Mouse (Mus musculus) regulatory T cell (primary cell): ENCODE results near the gene Hectd3.

Source experiments
- in situ Hi-C: fragments of 300-600 bp; cut with MboI, MseI; formaldehyde crosslinking; loops from one replicate; pipeline ENCODE4 v1.15.1; 2025; ENCODE audit warnings: high pct_unique_total_duplicates

Gene Hectd3

DNA sequence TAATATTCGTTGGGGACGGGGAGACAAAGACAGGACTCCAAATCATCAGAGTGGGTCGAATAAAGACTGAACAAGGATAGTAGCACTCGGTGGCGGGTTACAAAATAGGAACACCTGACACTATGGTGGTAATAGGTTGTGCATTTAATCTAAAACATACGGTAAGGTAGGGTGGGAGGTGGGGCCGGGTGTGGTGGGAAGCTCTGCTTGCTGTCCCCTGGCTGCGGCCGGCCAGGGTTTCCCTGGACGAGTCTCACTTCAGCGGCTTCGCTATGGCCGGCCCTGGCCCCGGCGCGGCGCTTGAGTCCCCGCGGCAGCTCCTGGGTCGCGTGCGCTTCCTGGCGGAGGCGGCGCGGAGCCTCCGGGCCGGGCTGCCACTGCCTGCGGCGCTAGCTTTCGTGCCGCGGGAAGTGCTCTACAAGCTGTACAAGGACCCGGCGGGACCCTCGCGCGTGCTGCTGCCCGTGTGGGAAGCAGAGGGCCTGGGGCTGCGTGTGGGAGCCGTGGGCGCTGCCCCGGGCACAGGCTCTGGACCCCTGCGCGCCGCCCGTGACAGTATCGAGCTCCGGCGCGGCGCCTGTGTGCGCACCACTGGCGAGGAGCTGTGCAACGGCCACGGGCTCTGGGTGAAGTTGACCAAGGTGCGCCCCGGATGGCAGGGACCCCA lies at the start of gene Hectd3:
TSS of gene Hectd3 (plus strand) at position 187 of the 667 bp plus-strand sequence.
- in situ Hi-C loops: loop anchor here (5.0 kb wide), 1 partner anchor 147 kb away; no protein-coding TSS in a partner anchor

DNA sequence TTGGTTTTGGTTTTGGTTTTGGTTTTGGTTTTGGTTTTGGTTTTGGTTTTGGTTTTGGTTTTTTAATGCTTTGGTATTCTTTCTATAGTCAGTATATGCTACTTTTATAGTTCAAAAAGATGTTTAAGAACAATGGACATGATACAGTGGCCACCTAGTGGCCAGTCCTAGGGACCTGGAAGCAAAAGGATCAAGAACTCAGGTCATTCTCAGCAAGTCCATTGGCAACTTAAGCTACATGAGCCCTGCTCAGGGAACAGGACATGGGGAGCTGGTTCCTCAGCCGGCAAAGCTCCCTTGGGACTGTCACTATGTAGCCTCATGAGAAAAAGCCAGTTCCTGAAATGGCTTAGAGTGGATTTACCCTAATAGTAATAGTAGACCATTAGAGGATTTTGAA lies 43.5 kb upstream of the Hectd3 start:
- in situ Hi-C loops: no loop called here

DNA sequence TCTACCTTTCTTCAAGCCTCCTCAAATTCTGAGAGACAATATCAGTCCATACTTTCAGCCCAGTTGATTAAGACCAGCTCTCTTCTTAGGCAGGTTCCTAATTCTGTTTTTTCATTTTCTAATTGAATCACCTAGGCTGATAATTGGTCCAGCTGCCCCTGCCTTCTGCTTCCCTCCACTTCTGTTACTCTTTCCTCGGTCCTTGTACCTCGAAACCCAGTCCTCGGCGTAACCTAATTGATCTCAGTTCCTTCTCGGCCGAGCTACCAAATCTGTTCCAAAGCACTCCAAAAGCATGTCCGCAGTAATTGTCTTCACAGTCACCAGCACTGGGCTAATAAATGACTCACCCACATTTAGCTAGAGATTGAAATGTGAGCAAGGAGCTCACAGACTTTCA lies 40.2 kb upstream of the Hectd3 start:
- in situ Hi-C loops: no loop called here

DNA sequence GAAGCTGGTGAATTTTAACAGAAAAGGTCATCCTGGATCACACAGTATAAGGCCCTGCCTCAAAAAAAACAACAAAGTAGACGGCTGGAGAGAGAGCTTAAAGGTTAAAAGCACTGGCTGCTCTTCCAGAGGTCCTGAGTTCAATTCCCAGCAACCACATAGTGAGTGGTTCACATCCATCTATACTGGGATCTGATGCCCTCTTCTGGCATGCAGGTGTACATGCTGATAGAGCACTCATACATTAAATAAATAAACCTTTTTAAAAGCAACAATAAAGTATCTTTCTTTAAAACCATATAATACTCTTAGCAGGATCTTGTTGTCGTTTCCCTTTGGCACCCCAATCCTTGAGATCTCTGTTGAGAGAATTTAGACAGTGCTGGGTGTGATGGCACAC lies 18.6 kb upstream of the Hectd3 start:
- in situ Hi-C loops: no loop called here

DNA sequence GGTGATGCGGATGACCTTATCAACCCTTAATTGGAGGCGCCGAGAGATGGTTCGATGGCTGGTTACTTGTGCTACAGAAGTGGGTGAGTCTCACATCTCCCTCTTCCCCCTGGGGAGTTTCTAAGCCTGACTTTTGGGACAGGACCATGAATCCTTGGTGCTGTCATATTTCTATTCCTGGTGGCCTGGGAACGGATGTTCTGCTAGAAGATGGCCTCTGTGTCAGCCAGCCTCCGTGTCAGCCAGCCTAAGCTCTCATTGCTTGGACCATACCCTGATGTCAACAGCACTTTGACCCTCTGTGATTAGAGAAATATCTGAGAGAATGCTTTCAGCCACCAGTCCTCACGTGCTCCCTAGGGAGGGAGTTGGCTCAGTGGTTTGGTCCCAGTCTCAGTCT lies 9.4 kb upstream of the Hectd3 start:
- in situ Hi-C loops: loop anchor here (5.0 kb wide), 1 partner anchor 98 kb away; no protein-coding TSS in a partner anchor

DNA sequence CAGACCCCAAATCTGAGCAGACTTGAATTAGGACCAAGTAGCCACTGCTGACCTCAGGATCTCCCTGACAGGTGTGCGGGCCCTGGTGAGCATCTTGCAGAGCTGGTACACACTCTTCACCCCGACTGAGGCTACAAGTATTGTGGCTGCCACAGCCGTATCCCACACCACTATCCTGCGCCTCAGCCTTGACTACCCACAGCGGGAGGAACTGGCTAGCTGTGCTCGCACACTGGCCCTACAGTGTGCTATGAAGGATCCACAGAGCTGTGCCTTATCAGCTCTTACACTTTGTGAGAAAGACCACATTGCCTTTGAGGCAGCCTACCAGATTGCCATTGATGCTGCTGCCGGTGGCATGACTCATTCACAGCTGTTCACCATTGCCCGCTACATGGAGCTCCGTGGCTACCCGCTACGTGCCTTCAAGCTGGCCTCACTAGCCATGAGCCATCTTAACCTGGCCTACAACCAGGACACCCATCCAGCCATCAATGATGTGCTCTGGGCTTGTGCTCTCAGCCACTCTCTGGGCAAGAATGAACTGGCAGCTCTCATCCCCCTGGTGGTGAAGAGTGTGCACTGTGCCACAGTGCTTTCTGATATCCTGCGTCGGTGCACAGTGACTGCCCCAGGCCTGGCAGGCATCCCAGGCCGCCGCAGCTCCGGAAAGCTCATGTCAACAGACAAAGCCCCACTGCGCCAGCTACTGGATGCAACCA lies 8.6 kb upstream of the Hectd3 start:
- in situ Hi-C loops: loop anchor here (5.0 kb wide), 1 partner anchor 99 kb away; no protein-coding TSS in a partner anchor

DNA sequence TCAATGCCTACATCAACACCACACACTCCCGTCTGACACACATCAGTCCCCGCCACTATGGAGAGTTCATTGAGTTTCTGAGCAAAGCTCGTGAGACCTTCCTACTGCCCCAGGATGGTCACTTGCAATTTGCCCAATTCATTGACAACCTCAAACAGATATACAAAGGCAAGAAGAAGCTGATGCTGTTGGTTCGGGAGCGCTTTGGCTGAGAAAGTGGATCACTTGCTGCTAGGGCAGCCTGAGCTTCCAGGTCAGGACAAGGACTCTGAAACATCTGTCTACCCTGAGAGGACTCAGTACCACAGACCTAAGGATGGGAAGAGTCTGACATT lies 8.0 kb upstream of the Hectd3 start:
- in situ Hi-C loops: loop anchor here (5.0 kb wide), 1 partner anchor 100 kb away; no protein-coding TSS in a partner anchor

DNA sequence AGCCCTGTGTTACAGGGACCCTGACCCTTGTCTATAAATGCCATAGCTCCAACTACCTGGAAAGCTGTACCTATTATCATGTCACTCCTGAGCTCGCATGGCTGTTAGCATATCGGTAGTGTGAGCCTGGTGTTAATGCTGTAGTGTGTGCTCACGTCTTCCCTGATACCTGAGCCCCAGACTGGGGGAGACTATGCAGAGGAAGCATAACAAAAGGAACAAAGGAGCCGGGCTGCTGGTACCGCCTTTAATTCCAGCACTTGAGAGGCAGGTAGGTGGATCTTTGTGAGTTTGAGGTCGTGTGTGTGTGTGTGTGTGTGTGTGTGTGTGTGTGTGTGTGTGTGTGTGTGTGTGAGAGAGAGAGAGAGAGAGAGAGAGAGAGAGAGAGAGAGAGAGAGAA lies 5.4 kb upstream of the Hectd3 start:
- in situ Hi-C loops: loop anchor here (5.0 kb wide), 2 partner anchors 102 to 167 kb away; partner anchors contain the start of gene Hpdl

DNA sequence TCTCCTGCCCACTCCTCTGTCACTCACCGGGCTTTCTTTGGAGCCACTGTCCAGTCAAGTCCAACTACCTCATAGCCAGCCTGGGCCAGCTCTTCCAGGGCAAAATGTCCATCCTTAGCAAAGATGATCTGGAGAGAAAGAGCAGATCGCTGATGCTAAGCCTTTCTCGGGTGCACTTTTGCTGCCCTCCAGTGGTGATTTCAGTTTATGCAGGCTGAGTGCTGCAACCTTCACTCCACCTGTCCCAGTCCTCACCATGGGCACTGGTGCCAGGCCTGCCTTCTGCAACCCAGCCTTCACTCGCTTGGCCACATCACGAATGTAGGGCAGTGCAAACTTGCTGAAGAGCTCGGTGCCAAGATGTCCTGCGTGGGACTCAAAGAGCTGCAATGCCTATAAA lies 3.8 kb upstream of the Hectd3 start:
- in situ Hi-C loops: loop anchor here (5.0 kb wide), 1 partner anchor 169 kb away; the partner anchor contains the start of gene Hpdl

DNA sequence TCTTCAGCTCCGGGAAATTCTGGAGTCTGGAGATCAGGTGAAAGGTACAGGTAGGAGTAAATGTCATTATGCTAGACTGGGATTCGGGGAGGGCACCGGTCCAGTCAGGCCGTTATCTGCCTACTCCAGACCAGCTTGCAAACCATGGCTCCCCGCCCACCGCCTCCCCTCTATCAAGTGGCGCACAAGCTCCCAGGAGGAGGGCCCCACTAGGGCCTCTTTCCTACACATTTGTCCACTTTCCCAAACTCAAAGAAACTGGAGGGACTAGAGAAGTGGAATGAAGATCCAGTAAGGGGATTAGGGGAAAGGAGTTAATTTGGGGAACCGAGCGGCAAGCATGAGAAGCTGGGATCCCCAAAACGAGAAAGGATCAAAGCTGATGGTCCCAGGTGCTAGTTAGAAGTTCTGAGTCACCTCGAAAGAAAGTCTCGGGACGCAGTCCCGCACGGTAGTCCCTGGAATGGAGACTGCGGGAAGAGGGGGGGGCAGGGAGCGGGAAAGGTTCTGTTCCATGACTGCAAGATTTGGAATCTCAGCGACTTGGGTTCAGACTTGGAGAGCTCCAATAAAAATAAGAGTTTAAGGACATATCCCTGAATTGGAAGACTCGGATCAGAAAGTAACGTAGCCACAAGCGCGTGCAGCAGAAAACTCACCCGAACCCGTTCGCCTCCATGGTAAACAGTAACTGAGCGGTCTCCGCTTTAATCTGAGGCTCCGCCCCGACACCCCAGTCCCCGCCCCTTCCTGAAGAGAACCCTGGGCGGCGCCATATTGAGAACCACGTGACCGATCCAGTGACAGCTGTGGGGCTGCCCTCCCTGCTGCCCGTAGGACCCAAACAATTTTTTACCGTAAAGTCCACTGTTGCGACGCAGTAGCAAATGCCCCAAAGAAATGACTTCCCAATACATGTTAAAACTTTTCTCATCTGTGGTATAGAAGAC lies 1.2 kb upstream of the Hectd3 start, which contains the start of gene Urod:
TSS of gene Urod (minus strand) at position 742 of the 950 bp plus-strand sequence.
- in situ Hi-C loops: loop anchor here (5.0 kb wide), 1 partner anchor 172 kb away; the partner anchor contains the start of gene Hpdl

DNA sequence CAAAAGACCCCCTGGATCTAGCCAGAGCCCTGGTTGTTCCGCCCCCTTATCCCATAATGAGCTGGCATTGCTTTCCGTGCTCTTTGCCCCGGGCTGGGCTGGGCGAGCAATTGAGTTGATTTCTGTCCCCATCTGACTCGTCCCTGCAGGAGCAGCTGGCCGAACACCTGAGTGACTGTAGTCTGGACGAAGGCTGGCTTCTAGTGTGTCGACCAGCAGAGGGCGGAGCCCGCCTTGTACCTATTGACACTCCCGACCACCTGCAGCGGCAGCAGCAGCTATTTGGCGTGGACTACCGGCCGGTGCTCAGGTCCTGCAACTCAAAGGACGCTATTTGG lies 650 bp downstream of the Hectd3 start:
- in situ Hi-C loops: loop anchor here (5.0 kb wide), 1 partner anchor 147 kb away; no protein-coding TSS in a partner anchor

DNA sequence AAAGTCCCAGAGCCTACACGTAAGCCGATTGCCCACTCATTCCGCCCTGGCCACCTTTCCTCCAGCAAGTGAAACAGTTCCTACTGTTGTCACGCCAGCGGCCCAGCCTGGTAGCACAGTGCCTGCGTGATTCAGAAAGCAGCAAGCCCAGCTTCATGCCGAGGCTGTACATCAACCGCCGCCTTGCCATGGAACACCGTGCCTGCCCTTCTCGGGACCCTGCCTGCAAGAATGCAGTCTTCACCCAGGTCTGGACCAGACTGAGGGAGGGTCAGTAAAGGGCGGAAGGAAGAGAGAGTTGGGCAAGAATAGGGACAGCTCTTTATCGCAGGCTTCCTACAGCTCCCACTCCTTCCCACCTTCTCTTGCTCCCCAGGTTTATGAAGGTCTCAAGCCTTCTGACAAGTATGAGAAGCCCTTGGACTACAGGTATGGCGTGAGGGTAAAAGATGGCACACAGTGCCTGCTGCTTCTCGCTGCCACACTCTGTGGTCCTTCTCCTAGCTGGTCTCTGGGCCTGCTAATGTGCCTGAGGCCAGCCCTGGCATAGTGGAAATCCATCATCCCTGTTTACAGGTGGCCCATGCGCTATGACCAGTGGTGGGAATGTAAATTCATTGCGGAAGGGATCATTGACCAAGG lies 4.5 kb downstream of the Hectd3 start:
- in situ Hi-C loops: loop anchor here (5.0 kb wide), 1 partner anchor 143 kb away; no protein-coding TSS in a partner anchor

DNA sequence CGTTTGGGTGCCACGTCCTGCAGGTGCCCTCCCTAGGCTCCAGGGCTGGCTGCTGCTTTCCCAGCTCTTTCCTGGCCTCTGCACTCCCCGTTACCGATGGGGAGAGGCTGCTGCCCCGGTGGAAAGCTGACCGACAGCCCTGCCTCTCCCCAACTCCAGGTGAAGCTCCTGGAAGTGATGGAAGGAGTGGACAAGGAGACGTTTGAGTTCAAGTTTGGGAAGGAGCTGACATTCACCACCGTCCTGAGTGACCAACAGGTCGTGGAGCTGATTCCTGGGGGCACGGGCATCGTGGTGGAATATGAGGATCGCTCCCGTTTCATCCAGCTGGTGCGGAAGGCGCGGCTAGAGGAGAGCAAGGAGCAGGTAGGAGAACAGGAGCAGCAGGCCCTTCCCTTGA lies 6.8 kb downstream of the Hectd3 start:
- in situ Hi-C loops: no loop called here

DNA sequence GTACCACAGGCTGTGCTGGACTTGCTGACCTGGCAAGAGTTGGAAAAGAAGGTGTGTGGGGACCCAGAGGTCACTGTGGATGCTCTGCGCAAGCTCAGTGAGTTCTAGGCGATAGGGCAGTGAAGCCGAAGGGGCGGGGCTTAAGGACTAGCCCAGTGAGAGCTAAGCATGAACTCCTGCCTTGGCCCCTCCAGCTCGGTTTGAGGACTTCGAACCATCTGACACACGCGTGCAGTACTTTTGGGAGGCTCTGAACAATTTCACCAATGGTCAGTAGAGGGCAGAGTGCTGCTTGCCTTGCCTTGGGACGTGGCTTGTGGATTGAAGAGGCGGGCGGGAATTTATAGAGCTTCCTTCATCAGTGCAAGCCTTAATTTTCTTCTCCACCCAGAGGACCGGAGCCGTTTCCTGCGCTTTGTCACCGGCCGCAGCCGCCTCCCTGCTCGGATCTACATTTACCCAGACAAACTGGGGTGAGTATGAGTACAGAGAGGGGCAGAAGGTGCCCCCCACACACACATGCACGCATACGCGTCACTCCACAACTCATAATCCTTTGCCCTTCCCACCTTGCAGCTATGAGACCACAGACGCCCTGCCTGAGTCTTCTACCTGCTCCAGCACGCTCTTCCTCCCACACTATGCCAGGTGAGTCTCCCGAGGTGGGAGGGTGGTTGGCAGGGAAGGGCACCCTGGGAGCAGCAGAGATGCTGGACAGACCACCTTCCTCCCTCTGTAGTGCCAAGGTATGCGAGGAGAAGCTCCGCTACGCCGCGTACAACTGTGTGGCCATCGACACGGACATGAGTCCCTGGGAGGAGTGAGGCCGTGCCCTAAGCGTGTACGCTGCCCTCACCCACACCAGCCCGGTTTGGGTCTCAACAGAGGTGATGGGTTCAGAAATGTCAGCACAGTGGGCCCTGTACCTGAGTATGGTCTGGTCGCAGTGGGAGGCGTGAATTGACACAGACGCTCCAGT lies 7.7 kb downstream of the Hectd3 start:
- in situ Hi-C loops: no loop called here

DNA sequence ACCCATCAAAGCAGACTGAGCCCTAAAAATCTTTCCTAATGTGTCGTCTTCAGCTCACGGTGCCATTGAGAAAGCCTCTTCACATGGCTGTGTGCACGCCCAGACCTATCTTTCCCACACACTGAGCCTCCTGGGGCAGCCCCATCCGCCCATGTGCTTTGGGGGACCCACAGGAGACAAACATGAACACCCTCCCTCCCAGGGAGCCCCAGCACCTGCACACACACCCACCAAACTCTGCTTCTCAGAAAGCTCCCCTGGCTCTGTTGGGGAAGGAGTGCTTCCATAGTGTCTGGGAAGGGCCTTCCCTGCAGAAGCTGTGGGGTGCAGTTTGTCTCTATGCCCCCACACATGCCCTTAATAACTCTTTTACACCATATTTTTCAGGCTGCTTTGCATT lies 9.5 kb downstream of the Hectd3 start:
- in situ Hi-C loops: no loop called here

DNA sequence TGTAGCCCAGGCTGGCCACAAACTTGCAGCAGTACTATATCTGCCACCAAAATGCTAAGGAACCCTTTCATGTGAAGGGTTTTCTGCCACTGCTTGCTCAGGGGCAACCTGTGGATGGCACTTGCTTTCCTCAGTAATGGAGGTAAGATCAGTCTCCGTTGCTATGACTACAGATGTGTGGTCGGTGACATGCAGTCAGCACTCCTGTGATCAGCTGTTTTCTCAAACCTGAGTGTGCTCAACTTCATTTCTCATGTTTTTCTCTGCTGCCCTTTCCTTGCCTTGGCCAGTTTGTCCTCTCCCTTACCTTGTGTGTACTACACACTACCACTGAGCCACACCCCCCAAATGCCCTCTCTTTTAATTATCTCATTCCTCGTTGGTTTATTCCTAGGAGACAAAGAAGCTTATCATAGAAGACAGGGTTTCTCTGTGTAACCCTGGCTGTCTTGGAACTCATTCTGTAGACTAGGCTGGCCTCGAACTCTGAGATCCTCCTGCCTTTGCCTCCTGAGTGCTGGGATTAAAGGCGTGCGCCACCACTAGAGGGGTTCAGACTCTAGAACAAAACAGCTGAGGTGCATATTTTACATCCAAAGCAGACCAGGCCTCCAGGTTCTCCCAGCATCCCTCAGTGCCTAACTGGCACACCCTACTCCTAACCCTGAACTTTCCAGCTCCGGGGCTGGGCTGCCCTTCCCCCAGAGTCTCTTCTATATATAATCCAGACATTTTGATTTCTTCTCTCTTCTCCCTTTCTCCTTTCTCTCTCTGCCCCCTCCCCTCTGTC lies 10.7 kb downstream of the Hectd3 start:
- in situ Hi-C loops: no loop called here

DNA sequence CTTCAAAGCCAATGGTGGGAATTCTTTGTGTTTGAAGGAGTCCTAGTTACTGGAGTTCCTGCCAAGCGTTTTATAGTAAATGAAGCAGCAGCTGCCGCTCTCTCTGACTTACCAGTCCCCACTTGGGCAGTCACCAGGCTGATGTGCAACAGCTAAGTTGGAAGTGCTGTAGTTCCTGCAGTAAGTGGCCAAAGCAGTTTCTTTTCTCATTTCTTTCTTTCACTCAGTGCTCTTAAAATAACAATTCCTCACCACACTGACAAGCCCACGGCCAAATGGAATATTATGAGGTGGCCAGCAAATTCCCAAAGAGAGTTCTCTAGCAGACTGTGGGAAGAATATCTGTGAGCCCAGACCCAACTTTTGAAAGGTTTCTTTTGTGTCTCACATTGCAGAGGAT lies 11.9 kb downstream of the Hectd3 start:
- in situ Hi-C loops: no loop called here

DNA sequence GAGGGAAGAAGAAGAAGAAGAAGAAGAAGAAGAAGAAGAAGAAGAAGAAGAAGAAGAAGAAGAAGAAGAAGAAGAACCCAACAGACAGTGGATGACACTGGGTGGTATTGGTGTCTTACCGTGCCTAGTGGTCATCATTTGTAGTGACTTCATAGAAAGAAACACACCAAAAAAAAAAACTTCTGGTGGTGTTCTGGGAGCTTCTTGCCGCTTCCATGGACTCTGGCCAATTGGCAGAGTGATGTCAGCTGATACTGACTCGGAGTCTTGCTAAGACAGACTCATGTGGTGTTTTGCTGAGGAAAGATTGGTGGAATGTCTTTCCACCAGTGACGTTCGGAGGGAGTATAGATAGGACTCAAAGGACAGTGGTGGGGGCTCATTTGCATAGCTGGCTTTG lies 15.1 kb downstream of the Hectd3 start:
- in situ Hi-C loops: no loop called here

DNA sequence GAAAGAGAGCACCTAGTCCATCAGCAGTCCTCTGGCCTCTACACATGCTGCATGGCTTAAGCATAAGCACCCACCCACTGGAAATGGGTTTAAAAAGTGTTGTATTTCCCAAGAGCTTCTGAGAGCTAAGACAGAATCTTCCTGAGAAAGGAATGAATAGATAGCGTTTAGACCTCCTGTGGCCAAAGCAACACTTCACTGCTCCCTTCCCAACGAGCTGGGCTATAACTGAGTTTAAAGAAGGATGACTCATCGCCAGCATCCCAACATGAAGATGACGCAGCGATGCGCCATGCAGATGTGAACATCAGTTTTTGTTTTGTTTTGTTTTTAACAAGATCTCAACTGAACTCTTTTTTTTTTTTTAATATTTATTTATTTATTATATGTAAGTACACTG lies 18.5 kb downstream of the Hectd3 start:
- in situ Hi-C loops: no loop called here
